Mouse (Mus musculus) c-Kit-negative CD71-positive TER-119-positive erythroid progenitor cells, embryonic 14.5 days (primary cell): ENCODE data around the gene Cep68.

Experiments
- DNase-seq: peaks from one replicate; pipeline ENCODE4 v3.0.0-alpha.2; 2013; ENCODE audit warnings: low read depth, low spot score

Gene Cep68

DNA sequence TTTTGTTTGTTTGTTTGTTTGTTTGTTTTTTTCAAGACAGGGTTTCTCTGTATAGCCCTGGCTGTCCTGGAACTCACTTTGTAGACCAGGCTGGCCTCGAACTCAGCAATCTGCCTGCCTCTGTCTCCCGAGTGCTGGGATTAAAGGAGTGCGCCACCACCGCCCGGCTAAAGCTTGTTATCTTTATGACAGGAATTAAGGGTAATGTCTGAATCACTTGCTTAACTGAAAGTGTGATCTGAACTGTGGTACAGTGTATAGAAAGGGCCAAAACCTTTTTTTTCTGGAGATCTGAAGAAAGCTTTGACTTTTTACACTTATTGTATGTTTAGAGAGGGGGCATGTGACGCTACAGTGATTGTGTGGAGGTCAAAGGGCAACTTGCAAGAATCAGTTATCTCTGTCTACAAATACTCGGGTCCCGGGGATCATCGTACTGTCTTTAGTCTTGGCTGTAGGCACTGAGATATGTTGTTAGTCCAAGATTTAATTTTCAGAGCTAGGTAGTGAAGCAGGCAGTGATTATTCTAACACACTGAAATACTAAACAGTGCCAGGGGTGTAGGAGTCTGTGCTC is 44.3 kb downstream of the Cep68 start:
- no peak for DNase-seq

DNA sequence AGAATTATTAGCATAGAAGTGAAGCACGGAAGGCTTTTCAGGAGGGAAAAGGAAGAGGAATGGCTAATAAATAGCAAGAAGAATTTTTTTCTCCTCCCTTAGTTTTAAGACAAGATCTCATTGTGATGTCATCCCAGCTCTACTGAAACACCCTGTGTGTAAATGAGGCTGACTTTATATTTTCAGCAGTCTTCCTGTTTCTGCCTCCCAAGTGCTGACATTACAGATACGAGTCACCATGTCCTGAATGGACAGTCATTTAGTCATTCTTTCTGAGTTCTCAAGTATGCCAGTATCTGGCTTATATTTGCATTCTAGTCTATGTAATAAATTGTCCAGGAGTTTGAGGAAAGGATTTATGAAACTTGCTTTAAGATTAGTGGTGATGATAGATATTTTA is 44.9 kb downstream of the Cep68 start:
- DNase-seq: no peak

DNA sequence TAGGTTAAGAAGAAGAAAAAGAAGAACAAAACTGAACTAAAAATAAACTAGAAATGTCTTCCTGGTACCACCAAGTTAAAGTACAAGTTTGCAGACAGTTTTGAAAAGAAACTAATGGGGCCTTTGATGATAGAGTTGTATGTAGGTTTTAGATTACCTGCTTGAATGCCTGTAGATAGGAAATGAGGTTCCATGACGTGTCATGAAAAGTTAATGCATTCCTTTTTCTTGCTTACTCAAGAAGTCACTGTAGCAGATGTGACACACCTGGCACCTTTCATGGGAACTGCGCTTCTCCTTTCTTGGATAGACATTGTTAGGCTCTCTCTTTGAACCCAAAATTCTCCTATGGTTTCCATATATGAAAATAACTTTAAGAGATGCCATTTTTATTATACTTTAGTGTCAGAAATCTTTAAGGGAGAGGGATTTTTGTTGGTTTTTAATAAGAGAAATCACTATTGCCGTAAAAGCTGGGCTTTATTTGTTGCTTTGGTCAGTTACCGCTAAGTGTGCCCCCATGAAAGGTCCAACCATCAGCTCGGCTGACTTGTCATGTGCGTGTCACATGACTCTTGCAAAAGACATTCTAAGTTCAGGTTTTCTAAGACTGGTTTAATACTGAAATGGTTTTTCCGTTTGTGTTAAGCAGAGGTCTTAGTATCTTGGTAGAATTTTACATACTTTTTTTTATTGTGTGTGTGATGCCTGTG is 46.8 kb downstream of the Cep68 start:
- DNase-seq: no peak

DNA sequence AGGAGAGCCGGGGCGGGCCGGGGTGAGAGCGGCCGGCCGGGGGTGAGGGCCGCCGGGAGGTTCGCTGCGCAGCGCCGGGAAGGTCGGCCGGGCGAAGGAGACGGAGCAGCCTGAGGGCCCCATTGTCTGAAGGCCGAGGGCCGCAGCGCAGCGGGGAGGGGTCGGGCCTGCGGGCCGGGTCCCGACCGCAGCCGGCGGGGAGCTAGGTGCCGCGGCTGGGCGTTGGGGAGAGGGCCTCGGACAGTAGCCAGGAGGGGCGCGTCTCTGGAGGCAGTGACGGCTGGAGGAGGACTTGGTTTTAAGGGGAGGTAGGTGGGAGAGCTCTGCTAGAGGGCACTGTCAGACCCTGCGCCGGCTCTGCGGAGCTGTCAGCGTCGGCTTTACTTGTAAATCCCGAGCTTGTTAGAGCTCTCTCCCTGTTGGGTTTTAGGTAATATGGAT is 47.5 kb downstream of the Cep68 start:
- DNase-seq: peak; percentile 37

DNA sequence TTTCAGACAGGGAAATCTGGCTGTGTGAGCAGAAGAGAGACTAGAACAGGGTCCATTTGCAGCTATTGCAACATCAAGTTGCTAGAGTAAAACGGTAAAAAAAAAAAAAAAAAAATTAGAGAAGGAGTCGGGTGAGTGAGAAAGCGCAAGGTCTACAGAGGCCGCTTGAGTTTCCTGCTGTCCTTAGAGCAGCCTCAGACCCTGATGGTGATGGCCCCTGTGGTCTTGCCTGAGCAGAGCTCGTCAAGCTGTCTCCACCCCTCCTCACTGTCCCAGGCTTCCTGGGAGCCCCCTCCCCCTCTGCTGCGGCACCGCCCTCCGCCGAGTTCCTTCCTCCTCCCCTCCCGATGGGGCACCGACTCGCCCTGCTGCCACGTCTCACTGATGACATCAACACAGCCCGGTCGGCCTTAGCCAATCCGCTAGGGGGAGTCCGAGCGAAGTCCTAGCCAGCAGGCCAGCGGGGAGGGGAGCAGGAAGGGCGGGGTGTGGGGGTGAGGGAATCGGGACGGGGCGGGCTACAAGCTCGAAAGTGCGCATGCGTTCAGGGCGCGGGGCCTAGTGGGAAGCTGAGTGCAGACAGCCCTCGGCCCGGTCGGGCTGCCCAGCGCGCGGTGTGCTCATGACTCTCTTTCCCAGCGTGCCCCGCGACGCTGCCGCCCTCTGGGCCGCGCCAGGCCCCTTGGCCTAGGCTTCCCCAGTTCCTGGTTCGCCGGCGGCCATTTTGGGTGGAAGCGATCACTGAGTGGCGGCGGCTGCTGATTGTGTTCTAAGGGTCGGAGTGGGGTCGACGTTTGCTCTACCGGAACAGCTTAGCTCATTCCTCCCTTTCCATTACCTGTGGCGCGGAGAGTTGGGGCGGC is 48.3 kb downstream of the Cep68 start, which contains the start of gene Rab1a:
TSS of gene Rab1a (plus strand) at position 720 of the 863 bp plus-strand sequence.
- DNase-seq: peak; percentile 100

DNA sequence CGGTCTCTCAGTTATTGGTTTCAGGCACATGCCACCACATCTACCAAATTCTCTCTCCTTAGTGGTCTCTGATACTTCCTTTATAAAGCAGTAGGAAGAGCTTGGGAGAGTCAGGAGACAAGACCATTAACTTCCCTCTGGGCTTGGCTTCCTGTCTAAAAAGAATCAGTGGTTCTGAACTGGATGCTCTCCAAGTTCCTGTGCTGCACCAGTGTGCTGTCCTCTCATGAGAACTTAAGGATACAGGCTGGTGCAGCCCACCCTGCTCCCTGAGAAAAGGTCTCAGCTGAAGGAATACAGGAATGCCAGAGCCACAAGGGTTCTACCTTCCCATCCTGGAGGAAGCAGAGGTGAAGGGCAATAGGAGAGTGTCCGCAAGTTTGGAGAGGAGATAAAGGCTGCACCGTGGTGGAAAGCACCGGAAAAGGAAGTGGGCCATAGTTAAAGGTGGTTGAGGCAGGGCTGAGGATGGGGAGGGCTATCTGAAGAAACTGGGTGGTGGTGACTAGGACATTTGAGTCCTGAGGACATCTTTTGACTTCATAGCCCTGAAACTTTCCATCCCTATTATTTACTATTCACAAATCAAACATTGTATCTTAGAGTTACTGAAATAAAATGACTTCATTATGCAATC is 56.0 kb downstream of the Cep68 start:
- no peak for DNase-seq

DNA sequence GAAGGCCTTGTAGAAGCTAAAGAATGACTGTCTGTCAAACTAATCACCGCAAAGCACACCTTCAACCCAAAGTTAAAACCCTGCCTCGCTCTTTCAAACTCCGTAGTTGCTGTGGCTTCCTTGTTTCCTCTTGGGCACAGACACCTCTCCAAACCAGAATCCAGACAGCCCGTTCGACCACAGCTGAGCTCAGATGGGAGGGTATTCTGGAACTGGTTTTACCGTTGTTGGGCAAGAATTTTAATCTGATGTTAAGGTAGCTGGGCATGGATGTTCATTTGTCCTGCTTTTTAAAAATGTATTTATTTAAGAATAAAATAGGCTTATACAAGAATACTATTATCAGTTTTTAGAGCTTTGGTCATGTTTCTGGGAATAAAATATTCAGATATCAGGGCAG is 62.0 kb downstream of the Cep68 start:
- DNase-seq: no peak
